Mouse (Mus musculus) heart, embryonic 11.5 days (tissue): ENCODE data around the gene Sgsh. TPM values are rescaled to one million over a fixed set of nuclear protein-coding genes. Genes with fewer than 3 reads are reported as not detected.

Source experiments
- ATAC-seq: fragments of 200-750 bp; cut with Nextera tagmentation; replicated peaks from 2 replicates; pipeline ENCODE4 v1.8.0; 2017; ENCODE audit warnings: moderate library complexity; ENCODE audit not compliant: insufficient number of reproducible peaks, low FRiP score, low TSS enrichment
- H3K27ac ChIP-seq: fragments of 300-500 bp; sonication (generic); 2 replicates; pipeline ENCODE4 v1.5.1; 2014; ENCODE audit warnings: mild to moderate bottlenecking, low read depth, low read length
- H3K27me3 ChIP-seq: fragments of 300-500 bp; sonication (generic); 2 replicates; pipeline ENCODE4 v1.6.1; 2014; ENCODE audit warnings: mild to moderate bottlenecking, low read length, mixed read lengths; ENCODE audit not compliant: control insufficient read depth, insufficient read depth
- H3K36me3 ChIP-seq: fragments of 300-500 bp; sonication (generic); 2 replicates; pipeline ENCODE4 v1.6.1; 2014; ENCODE audit warnings: mild to moderate bottlenecking, low read length, moderate library complexity, mixed read lengths; ENCODE audit not compliant: control insufficient read depth, insufficient read depth
- H3K4me1 ChIP-seq: fragments of 300-500 bp; sonication (generic); 2 replicates; pipeline ENCODE4 v1.6.1; 2014; ENCODE audit warnings: low read length; ENCODE audit not compliant: control insufficient read depth, insufficient read depth
- H3K4me2 ChIP-seq: fragments of 300-500 bp; sonication (generic); 2 replicates; pipeline ENCODE4 v1.6.1; 2014; ENCODE audit warnings: mild to moderate bottlenecking, moderate library complexity
- H3K4me3 ChIP-seq: fragments of 300-500 bp; sonication (generic); 2 replicates; pipeline ENCODE4 v1.5.1; 2014; ENCODE audit warnings: low read depth, low read length
- H3K9ac ChIP-seq: fragments of 300-500 bp; sonication (generic); 2 replicates; pipeline ENCODE4 v1.6.1; 2014; ENCODE audit warnings: mild to moderate bottlenecking, low read depth, low read length, moderate library complexity
- H3K9me3 ChIP-seq: fragments of 300-500 bp; sonication (generic); replicated peaks from 2 replicates; pipeline ENCODE4 v1.6.1; 2016; ENCODE audit warnings: low read length; ENCODE audit not compliant: control insufficient read depth
- WGBS: fragments of 180-500 bp; shearing (Covaris S2); extraction: QIAGEN DNeasy Blood & Tissue Kit; methylation state at CpG from one replicate; pipeline ENCODE4 v1.1.7; 2014; ENCODE audit not compliant: insufficient replicate concordance; 5-methylcytosine and 5-hydroxymethylcytosine counted together
- polyA plus RNA-seq: library from polyadenylated mRNA; unstranded; fragments of >200 nt; fragmentation: Nextera tagmentation; extraction: Ambion mirVana; gene quantifications from 2 replicates; pipeline ENCODE4 v1.2.1, GENCODE M21; 2014

Gene Sgsh
- 6.1 and 6.5 TPM in 2 replicates for polyA plus RNA-seq

GRCm38 (mm10) chr11:119355443-119356385 lies at the start of gene Sgsh, which contains the start of gene Slc26a11:
TSS of gene Sgsh (minus strand) at chr11:119355536.
TSS of gene Slc26a11 (plus strand) at chr11:119355557.
- Histone ChIP-seq H3K9ac (peak within 1 kb of the TSS; percentile 82), H3K36me3 (no peaks in the 10 kb centered on the region), H3K4me1 (peaks cover 14% of the 10 kb centered on the region), H3K27ac (peak within 1 kb of the TSS; percentile 90), H3K4me3 (peak within 1 kb of the TSS; percentile 80), H3K27me3 (no peaks in the 10 kb centered on the region), H3K9me3 (no peaks in the 10 kb centered on the region), H3K4me2 (peak within 1 kb of the TSS; percentile 89)
- ATAC-seq: peak; percentile 88
- 3% methylated on average over 40 of the region's 40 CpGs for WGBS

GRCm38 (mm10) chr11:119404627-119405026 lies 49.3 kb upstream of the Sgsh start:
- H3K4me1 ChIP-seq: no peaks in the 10 kb centered on the region
- peaks cover 6% of the 10 kb centered on the region; the same call in 1 of the 2 replicates for H3K36me3 ChIP-seq
- ATAC-seq: no peak
- no peak overlapping the region for H3K27ac ChIP-seq
- no peak overlapping the region for H3K4me2 ChIP-seq
- 53% methylated on average over 5 of the region's 5 CpGs for WGBS
- no peak overlapping the region for H3K9ac ChIP-seq
- H3K4me3 ChIP-seq: no peak overlapping the region
- no peaks in the 10 kb centered on the region for H3K27me3 ChIP-seq
- H3K9me3 ChIP-seq: no peaks in the 10 kb centered on the region

- WGBS: 45% methylated on average over 11 of the region's 11 CpGs
- Histone ChIP-seq H3K9me3 (no peaks in the 10 kb centered on the region), H3K4me3 (no peak overlapping the region), H3K27me3 (no peaks in the 10 kb centered on the region), H3K4me2 (no peak overlapping the region), H3K9ac (no peak overlapping the region), H3K27ac (no peak overlapping the region), H3K36me3 (peaks cover 6% of the 10 kb centered on the region; the same call in 1 of the 2 replicates), H3K4me1 (no peaks in the 10 kb centered on the region)
- no peak for ATAC-seq
These were observed 47.3 kb upstream of the Sgsh start for GRCm38 (mm10) chr11:119402501-119403160.

GRCm38 (mm10) chr11:119396461-119396860 lies 41.1 kb upstream of the Sgsh start:
- Histone ChIP-seq H3K27ac (no peak overlapping the region), H3K4me1 (peaks cover 12% of the 10 kb centered on the region), H3K36me3 (no peaks in the 10 kb centered on the region), H3K4me3 (no peak overlapping the region), H3K4me2 (no peak overlapping the region), H3K9me3 (no peaks in the 10 kb centered on the region), H3K9ac (no peak overlapping the region), H3K27me3 (peaks cover 14% of the 10 kb centered on the region)
- WGBS: 72% methylated on average over 7 of the region's 7 CpGs
- no peak for ATAC-seq

GRCm38 (mm10) chr11:119395931-119396330 lies 40.6 kb upstream of the Sgsh start:
- Histone ChIP-seq H3K4me2 (no peak overlapping the region), H3K9me3 (no peaks in the 10 kb centered on the region), H3K36me3 (no peaks in the 10 kb centered on the region), H3K4me3 (no peak overlapping the region), H3K27ac (no peak overlapping the region), H3K4me1 (peaks cover 16% of the 10 kb centered on the region), H3K27me3 (peaks cover 14% of the 10 kb centered on the region), H3K9ac (no peak overlapping the region)
- no peak for ATAC-seq
- 29% methylated on average over 13 of the region's 13 CpGs for WGBS

GRCm38 (mm10) chr11:119395394-119395793 lies 40.1 kb upstream of the Sgsh start:
- H3K27me3 ChIP-seq: peaks cover 14% of the 10 kb centered on the region
- WGBS: 24% methylated on average over 7 of the region's 7 CpGs

GRCm38 (mm10) chr11:119394210-119394609 lies 38.9 kb upstream of the Sgsh start:
- Histone ChIP-seq H3K9ac (no peak overlapping the region), H3K4me3 (no peak overlapping the region)

More at GRCm38 (mm10) chr11:119395394-119395793, 40.1 kb upstream of the Sgsh start:
- no peaks in the 10 kb centered on the region for H3K9me3 ChIP-seq
- ATAC-seq: no peak
- H3K4me3 ChIP-seq: no peak overlapping the region
- H3K4me2 ChIP-seq: no peak overlapping the region
- no peak overlapping the region for H3K9ac ChIP-seq
- H3K4me1 ChIP-seq: peaks cover 18% of the 10 kb centered on the region
- no peaks in the 10 kb centered on the region for H3K36me3 ChIP-seq
- H3K27ac ChIP-seq: no peak overlapping the region

GRCm38 (mm10) chr11:119393483-119393804 lies 38.1 kb upstream of the Sgsh start:
- Histone ChIP-seq H3K27ac (0 out of 2 replicates have a peak overlapping the region, but pooled peaks have one; percentile 29), H3K4me3 (peak overlapping the region; percentile 64), H3K27me3 (peaks cover 14% of the 10 kb centered on the region), H3K4me2 (peak overlapping the region; percentile 96), H3K4me1 (peaks cover 23% of the 10 kb centered on the region), H3K9ac (peak overlapping the region; percentile 75), H3K9me3 (no peaks in the 10 kb centered on the region), H3K36me3 (no peaks in the 10 kb centered on the region)
- WGBS: 19% methylated on average over 7 of the region's 7 CpGs
- ATAC-seq: no peak

More at GRCm38 (mm10) chr11:119394210-119394609, 38.9 kb upstream of the Sgsh start:
- Histone ChIP-seq H3K9me3 (no peaks in the 10 kb centered on the region), H3K4me1 (peaks cover 23% of the 10 kb centered on the region), H3K4me2 (peak overlapping the region; percentile 96; the same call in 1 of the 2 replicates), H3K27ac (no peak overlapping the region), H3K36me3 (no peaks in the 10 kb centered on the region), H3K27me3 (peaks cover 14% of the 10 kb centered on the region)
- no peak for ATAC-seq
- WGBS: 53% methylated on average over 6 of the region's 6 CpGs
